Mouse (Mus musculus) erythroblast, adult 5-6 weeks (primary cell): ENCODE data around the gene Kif26b. TPM values are rescaled to one million over a fixed set of nuclear protein-coding genes. Genes with fewer than 3 reads are reported as not detected.

Experiments
- ATAC-seq: replicated peaks from 2 replicates; pipeline ENCODE4 v1.8.0; 2016; ENCODE audit warnings: moderate number of reproducible peaks, mild to moderate bottlenecking, moderate TSS enrichment, inconsistent platforms; ENCODE audit not compliant: poor library complexity, low FRiP score, severe bottlenecking
- total RNA-seq, 2 experiments: library from RNA; stranded (forward) in 1 of 2; stranded (reverse) in 1 of 2; fragments of 150-400 nt in 1 of 2; fragments of 200-764, 138-1000 nt in 1 of 2; gene quantifications; 2 replicates each; pipeline versions ENCODE4 v1.2.3 to v1.2.4; 2015 to 2017; ENCODE audit warnings: low replicate concordance in 2 of 2

The Kif26b gene
- total RNA-seq, 2 experiments from 2014 or later = not detected

DNA sequence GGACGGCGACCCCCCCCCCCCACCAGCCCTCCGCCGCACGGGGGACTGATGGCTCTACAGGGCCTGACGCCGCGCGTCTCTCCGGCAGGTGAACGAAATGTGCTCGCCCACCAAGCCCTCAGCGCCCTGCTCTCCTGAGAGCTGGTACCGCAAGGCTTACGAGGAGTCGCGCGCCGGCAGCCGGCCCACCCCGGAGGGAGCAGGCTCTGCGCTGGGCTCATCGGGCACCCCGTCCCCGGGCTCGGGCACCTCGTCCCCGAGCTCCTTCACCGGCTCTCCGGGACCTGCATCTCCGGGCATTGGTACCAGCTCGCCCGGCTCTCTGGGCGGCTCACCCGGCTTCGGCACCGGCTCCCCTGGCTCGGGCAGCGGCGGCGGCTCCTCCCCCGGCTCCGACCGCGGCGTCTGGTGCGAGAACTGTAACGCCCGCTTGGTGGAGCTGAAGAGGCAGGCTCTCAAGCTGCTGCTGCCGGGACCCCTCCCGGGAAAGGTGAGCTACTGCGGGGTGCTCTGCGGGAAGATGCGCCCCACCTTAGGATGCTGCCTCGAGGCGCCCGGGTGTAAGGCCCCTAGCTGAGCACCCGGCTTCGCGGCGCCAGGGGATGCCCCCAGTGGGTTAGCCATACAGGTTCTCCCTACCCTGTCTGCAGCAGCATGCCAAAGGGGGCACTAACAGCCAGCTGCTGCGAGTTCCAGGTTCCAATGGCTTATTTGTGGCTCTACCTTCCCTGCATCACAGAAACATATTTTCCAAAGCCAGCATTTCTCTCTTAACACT, 1.6 kb downstream of the Kif26b start:
- no peak for ATAC-seq

DNA sequence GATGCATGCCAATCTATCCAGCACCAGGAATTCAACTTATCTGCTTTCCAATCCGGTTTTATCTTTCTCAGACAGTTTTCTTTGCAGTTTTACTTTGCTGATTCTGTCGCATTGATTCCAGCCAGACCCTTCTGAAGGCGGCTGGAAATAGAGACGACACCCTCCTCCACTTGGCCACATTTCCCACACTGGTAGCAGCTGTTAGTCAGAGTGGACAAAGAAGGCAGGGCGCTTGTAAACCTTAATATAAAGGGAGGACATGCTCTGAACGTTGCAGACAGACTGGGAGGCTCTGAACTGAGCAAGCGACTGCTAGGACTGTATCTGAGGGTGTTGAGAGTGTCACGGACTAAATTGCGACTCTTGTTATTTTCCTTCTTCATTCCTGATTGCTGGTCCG, 11.3 kb downstream of the Kif26b start:
- no peak for ATAC-seq

DNA sequence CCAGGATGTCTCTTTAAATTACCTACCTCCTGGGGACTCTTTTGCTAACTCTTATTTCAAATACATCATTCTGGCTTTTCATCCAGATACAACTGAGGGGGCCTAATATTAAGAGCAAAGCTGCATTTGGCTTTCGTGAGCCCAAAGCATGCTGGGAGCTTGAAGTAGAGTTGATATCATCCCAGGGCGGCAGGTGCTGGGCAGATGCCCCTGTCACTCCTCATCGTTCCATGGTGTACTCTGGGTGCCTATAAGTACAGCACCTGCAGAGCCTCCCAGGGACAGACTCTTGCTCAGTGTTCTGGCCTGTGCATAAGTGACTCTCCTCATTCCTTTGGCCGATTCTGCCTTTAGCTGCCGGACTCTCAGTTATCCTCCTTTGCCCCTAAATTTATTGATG, 13.5 kb downstream of the Kif26b start:
- no peak for ATAC-seq

DNA sequence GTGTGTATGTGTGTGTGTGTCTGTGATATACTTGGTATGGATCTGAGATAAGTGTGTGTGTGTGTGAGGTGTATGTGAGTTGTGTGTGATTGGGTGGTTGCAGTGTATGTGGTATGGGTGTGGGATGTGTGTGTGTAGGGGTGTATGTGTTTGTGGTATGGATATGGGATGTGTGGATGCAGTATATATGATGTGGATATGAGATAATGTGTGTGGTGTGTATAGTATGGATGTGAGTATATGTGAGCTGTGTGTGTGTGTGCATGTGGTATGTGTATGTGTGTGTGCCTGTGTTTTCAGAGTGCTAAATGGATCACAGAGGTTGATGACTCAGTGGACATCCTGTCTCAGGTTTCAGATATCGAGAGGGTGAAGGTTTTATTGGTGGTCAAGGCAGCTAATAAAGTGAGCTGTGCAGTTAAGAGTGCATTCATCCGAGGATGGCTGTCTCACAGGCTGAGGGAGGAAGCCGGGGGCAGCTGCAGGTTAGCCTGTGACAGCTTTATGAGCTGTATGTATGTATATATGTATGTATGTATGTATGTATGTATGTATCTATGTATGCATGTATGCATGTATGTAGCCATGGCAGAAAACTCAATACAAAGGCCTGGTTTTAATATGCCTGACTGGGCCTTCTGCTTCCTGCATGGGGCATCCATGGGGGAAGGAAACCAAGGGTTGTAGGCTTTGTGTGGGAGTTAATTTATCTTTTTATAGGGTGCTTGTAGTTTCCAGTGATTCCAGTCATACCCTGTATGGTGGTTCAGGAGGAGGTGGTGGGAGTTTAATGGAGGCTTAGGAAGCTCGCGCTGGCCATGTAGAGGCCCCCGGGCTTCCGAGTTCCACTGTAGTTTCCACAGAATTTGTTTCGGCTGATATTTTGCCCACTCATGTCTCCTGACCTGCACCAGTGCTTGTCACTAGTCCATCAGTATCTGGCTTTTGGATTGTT, 14.3 kb downstream of the Kif26b start:
- no peak for ATAC-seq

GRCm38 (mm10) chr1:178544585-178544984, 15.7 kb downstream of the Kif26b start:
- no peak for ATAC-seq

GRCm38 (mm10) chr1:178549576-178549975, 20.7 kb downstream of the Kif26b start:
- ATAC-seq = no peak

DNA sequence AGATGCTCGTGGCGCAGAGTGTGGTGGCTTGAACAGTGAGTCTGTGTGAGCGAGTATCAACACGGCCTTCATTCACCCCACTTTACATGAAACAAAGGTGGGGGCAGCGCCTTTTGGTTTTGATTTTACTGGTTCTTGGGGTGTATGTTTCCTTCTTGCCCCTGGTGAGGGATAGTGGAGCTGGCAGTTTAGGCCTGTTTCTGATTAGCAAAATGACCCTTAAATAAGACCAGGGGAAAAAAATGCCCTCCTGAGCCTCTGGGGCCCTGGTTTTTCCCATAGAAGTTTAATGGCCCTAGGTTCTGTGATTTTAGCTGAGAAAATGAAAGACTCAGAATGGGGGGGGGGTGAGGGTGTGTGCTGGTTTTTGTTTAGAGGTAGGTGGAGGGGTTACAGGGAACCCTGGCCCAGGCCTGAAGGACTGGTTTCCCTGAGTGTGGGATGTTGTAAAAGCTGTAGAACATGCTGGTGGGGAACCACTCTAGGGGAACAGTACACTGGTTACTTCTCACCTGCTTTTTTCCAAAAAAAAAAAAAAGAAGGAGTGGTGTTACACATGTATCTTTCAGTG, 21.6 kb downstream of the Kif26b start:
- no peak for ATAC-seq

- ATAC-seq = no peak
Measured at GRCm38 (mm10) chr1:178552278-178552897, 23.5 kb downstream of the Kif26b start.

- no peak for ATAC-seq
Measured at GRCm38 (mm10) chr1:178552898-178553284, 24.0 kb downstream of the Kif26b start.

GRCm38 (mm10) chr1:178556226-178556625, 27.3 kb downstream of the Kif26b start:
- ATAC-seq = no peak

- no peak for ATAC-seq
Measured at GRCm38 (mm10) chr1:178560043-178560442, 31.1 kb downstream of the Kif26b start.

GRCm38 (mm10) chr1:178563834-178564233, 34.9 kb downstream of the Kif26b start:
- no peak for ATAC-seq

DNA sequence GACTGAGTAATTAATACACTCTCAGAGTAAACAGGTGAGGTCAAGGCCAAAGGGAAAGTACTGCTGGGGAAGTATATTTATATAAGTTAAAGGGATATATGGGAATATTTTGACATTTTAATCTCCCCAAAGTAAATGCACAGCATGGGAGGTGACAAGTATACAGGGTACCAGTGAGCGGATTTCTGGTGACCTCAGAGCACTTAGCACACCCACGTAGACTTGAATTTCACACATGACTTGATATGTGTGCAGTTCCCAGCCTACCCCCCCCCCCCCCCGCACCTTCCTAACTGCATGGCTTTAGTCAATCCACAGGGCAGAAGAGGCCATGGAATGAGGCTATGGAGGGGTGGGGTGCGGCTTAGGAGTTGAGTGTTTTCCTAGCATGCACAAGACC, 35.9 kb downstream of the Kif26b start:
- no peak for ATAC-seq

GRCm38 (mm10) chr1:178568551-178569545, 39.9 kb downstream of the Kif26b start:
- no peak for ATAC-seq

DNA sequence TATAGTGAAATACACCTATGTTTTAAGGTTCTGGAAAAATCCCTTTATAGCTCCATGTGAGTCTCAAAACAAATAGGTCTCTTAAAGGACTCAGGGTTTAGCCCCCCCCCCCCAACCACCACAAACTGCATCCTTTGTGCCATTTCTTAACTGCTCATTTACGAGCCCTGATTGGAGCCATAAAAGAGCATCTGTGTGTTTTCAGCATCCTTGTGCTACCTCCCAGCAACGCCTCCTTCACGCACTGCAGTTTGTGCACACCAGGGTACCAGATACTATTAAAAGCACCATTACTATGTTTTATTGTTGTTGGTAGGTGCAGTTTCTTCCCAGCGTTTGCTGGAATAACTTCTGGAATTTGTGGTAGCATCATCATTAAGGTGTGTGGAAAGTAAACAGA, 42.1 kb downstream of the Kif26b start:
- ATAC-seq = no peak

DNA sequence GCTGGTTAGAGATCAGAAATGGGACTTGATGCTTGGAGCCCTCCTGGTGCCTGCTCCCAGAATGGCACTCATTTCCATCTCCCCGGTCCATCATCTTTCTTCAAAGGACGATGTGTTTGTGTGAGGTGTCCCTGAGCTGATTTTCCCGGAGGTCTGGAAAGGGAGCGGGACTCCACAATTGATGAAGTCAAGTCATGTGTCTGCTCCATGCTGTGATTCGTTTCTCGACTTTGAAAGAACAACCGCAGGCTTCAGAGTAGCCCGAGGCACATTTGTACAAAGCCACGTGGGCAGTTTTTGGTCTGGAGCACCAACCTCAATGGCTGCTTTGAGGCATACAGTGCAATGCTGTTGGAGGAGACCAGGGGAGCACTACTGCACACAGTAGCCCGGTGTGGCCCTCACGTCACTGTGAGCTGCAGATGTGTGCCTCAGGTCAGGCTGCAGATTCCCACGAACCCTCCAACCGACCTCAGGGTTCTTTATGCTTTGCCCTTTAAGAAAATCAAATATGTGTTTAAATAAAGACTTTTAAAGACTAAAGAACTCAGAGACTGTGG, 43.0 kb downstream of the Kif26b start:
- no peak for ATAC-seq

GRCm38 (mm10) chr1:178573406-178574032, 44.6 kb downstream of the Kif26b start:
- ATAC-seq = no peak

DNA sequence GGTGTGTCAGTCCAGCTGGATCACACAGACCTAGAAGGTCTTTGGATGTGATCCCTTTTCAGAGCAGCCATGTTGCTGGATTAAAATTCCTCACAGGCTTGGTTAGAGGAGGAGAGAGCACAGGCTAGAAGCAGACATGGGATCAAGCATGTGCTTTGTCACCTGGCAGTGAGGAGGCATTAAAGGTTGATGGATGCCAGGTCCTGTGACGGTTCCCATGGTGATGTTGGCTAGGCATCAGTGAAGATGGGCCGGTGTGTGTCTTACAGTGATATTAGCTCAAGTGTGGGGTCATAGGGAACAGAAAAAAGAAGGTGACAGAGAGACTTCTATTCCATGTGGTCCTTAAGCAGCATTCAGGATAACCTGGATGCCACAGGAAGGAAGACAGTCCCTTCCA, 46.8 kb downstream of the Kif26b start:
- no peak for ATAC-seq
